Comparison of ENCODE assay signal across 26 mouse cellular contexts in the genomic region with DNA sequence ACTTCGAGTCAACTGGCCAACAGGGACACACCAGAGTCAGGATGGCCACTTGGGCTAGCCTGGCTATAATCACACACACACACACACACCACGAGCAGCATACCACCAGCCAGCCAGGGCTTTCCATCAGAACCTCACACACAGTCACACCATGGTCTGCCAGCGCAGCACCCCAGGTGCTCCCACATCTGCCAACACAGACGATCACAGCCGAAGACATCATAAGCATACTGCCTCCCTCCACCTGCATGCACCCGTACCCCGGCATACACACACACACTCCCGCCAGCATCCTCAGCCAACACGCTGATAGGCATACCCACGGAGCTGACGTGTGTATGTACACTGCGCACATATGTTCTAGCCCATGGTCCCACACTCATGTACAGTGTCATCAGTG. TPM values are rescaled to one million over a fixed set of nuclear protein-coding genes. Genes with fewer than 3 reads are reported as not detected.
A peak's percentile ranks its signal among the peaks of the same experiment; 100 is the strongest.
DNase-seq lines count a peak whose midpoint lies in the region; ATAC-seq lines count a peak whose summit lies in the region.
"Had no signal": no experiment of that assay in that cellular context is flagged by ENCODE, and none has a peak within 500 bp of the region (broad histone marks: within the 10 kb centered on the region; RNA-seq: fewer than 3 reads in every experiment).

No protein-coding gene starts in this region.

- H3K27ac ChIP-seq in heart, embryonic 16.5 days (ENCODE audit: low read length) = peak overlapping the region; percentile 39; the same call in 1 of the 2 replicates
- H3K27ac ChIP-seq in midbrain, embryonic 10.5 days (replicated peaks) = peak overlapping the region; percentile 77; the same call in 1 of the 2 replicates
- H3K27ac ChIP-seq in midbrain, embryonic 13.5 days = no peak overlapping the region
- H3K27ac ChIP-seq in embryonic facial prominence, embryonic 10.5 days (replicated peaks) = no peak overlapping the region
- H3K27ac ChIP-seq: gastrocnemius, adult 2 months; limb, embryonic 12.5 days; neural tube, embryonic 15.5 days had no signal

- H3K9me3 ChIP-seq in heart, embryonic 16.5 days (replicated peaks; ENCODE audit: control insufficient read depth, low read length) = no peaks in the 10 kb centered on the region; the same call in 1 of the 2 replicates
- H3K9me3 ChIP-seq in midbrain, embryonic 10.5 days (replicated peaks) = no peaks in the 10 kb centered on the region
- no peaks in the 10 kb centered on the region for H3K9me3 ChIP-seq in midbrain, embryonic 13.5 days
- no peaks in the 10 kb centered on the region for H3K9me3 ChIP-seq in embryonic facial prominence, embryonic 10.5 days
- H3K9me3 ChIP-seq: limb, embryonic 12.5 days; neural tube, embryonic 15.5 days had no signal

- 76% methylated on average over 12 of the region's 12 CpGs for WGBS in heart, embryonic 16.5 days
- WGBS in midbrain, embryonic 10.5 days = 94% methylated on average over 12 of the region's 12 CpGs
- 89% methylated on average over 12 of the region's 12 CpGs for WGBS in midbrain, embryonic 13.5 days
- 91% methylated on average over 12 of the region's 12 CpGs for WGBS in embryonic facial prominence, embryonic 10.5 days

- H3K4me1 ChIP-seq in heart, embryonic 16.5 days (ENCODE audit: control insufficient read depth, insufficient read depth, low read length) = peaks cover 41% of the 10 kb centered on the region
- H3K4me1 ChIP-seq in midbrain, embryonic 10.5 days = peaks cover 91% of the 10 kb centered on the region
- H3K4me1 ChIP-seq in midbrain, embryonic 13.5 days (replicated peaks) = peaks cover 79% of the 10 kb centered on the region
- H3K4me1 ChIP-seq in embryonic facial prominence, embryonic 10.5 days = peaks cover 72% of the 10 kb centered on the region

- H3K9ac ChIP-seq in heart, embryonic 16.5 days (ENCODE audit: low read length) = peak overlapping the region; percentile 44; the same call in 1 of the 2 replicates
- H3K9ac ChIP-seq in midbrain, embryonic 13.5 days (replicated peaks) = no peak overlapping the region
- H3K9ac ChIP-seq: limb, embryonic 12.5 days; lung, embryonic 14.5 days; neural tube, embryonic 15.5 days had no signal

- no peaks in the 10 kb centered on the region for H3K36me3 ChIP-seq in heart, embryonic 16.5 days (ENCODE audit: control insufficient read depth, insufficient read depth)
- H3K36me3 ChIP-seq in midbrain, embryonic 10.5 days = no peaks in the 10 kb centered on the region
- no peaks in the 10 kb centered on the region for H3K36me3 ChIP-seq in midbrain, embryonic 13.5 days
- no peaks in the 10 kb centered on the region for H3K36me3 ChIP-seq in embryonic facial prominence, embryonic 10.5 days (replicated peaks)
- H3K36me3 ChIP-seq: limb, embryonic 12.5 days; neural tube, embryonic 15.5 days had no signal

- ATAC-seq in heart, embryonic 16.5 days (replicated peaks; ENCODE audit: extremely low read depth, insufficient read depth, low FRiP score) = no peak
- no peak for ATAC-seq in midbrain, embryonic 13.5 days
- ATAC-seq: CD4-positive, CD25-positive, alpha-beta regulatory T cell, adult 4 months; forebrain, embryonic 16.5 days had no signal

- H3K4me3 ChIP-seq in heart, embryonic 16.5 days (ENCODE audit: low read length) = no peak overlapping the region
- no peak overlapping the region for H3K4me3 ChIP-seq in midbrain, embryonic 10.5 days
- no peak overlapping the region for H3K4me3 ChIP-seq in midbrain, embryonic 13.5 days (replicated peaks)
- no peak overlapping the region for H3K4me3 ChIP-seq in embryonic facial prominence, embryonic 10.5 days
- H3K4me3 ChIP-seq: erythroblast, embryonic 14.5 days; gastrocnemius, adult 2 months; limb, embryonic 12.5 days; myocyte; neural tube, embryonic 15.5 days had no signal

- H3K27me3 ChIP-seq in heart, embryonic 16.5 days (ENCODE audit: control insufficient read depth, insufficient read depth, low read length) = no peaks in the 10 kb centered on the region
- H3K27me3 ChIP-seq in midbrain, embryonic 10.5 days (ENCODE audit: low read depth, poor library complexity, severe bottlenecking) = peaks cover 59% of the 10 kb centered on the region
- no peaks in the 10 kb centered on the region for H3K27me3 ChIP-seq in midbrain, embryonic 13.5 days
- H3K27me3 ChIP-seq in embryonic facial prominence, embryonic 10.5 days (replicated peaks; ENCODE audit: low read depth, poor library complexity, severe bottlenecking) = peaks cover 79% of the 10 kb centered on the region
- H3K27me3 ChIP-seq: neural tube, embryonic 15.5 days had no signal

- DNase-seq in adrenal gland, postnatal 25 days = peak; percentile 0
- no peak for DNase-seq in adrenal gland, postnatal 36 days
- DNase-seq in heart, adult 11 months = no peak
- DNase-seq in midbrain, embryonic 10.5 days (ENCODE audit: low spot score) = no peak
- DNase-seq in embryonic facial prominence, embryonic 10.5 days (ENCODE audit: low spot score) = no peak
- no peak for DNase-seq in layer of hippocampus, postnatal 10 days (ENCODE audit: low spot score in 2 of 2)
- DNase-seq: cerebellum, adult 11 months; cerebellum, postnatal 25 days; gastrocnemius, adult 2 months; heart, adult 18-20 months; kidney, adult 9 months; kidney, postnatal 36 days; layer of hippocampus, adult 9-11 months; lung, embryonic 14.5 days; lung, postnatal 4 days; midbrain, embryonic 14.5 days had no signal

- H3K4me2 ChIP-seq in heart, embryonic 16.5 days (ENCODE audit: low read depth, low read length) = no peak overlapping the region
- H3K4me2 ChIP-seq in midbrain, embryonic 13.5 days (replicated peaks) = no peak overlapping the region
- H3K4me2 ChIP-seq: limb, embryonic 12.5 days; lung, embryonic 14.5 days; neural tube, embryonic 15.5 days had no signal

RNA-seq across cellular contexts. Expression of a gene that starts 6.1 kb away (rescaled TPM):
- total RNA-seq in adrenal gland, postnatal 25 days (2021) = 12.7 and 16.1 TPM in 2 replicates
- total RNA-seq in adrenal gland, postnatal 36 days (2021) = 10 to 100 TPM; 12.8 to 13.3 TPM
- polyA plus RNA-seq in heart, embryonic 16.5 days (2015; fragmentation: Nextera tagmentation; extraction: Ambion mirVana) = 7.0 and 8.5 TPM in 2 replicates
- polyA plus RNA-seq in midbrain, embryonic 10.5 days (2016; fragmentation: Nextera tagmentation; extraction: Ambion mirVana) = 12.8 and 16.8 TPM in 2 replicates
- 41.9 and 43.9 TPM in 2 replicates for polyA plus RNA-seq in midbrain, embryonic 13.5 days (2015; fragmentation: Nextera tagmentation; extraction: Ambion mirVana)
- polyA plus RNA-seq in embryonic facial prominence, embryonic 10.5 days (2016; fragmentation: Nextera tagmentation; extraction: Ambion mirVana) = 23.5 and 23.7 TPM in 2 replicates
- total RNA-seq in layer of hippocampus, postnatal 10 days (2021) = 10 to 100 TPM; 65.4 to 66.8 TPM

RNA-seq across cellular contexts. Expression of a gene that starts 31.1 kb away (rescaled TPM):
- not detected in 2 replicates for total RNA-seq in adrenal gland, postnatal 25 days (2021)
- not detected for total RNA-seq in adrenal gland, postnatal 36 days (2021)
- not detected in 2 replicates for polyA plus RNA-seq in heart, embryonic 16.5 days (2015; fragmentation: Nextera tagmentation; extraction: Ambion mirVana)
- polyA plus RNA-seq in midbrain, embryonic 10.5 days (2016; fragmentation: Nextera tagmentation; extraction: Ambion mirVana) = not detected in 2 replicates
- not detected in 2 replicates for polyA plus RNA-seq in midbrain, embryonic 13.5 days (2015; fragmentation: Nextera tagmentation; extraction: Ambion mirVana)
- polyA plus RNA-seq in embryonic facial prominence, embryonic 10.5 days (2016; fragmentation: Nextera tagmentation; extraction: Ambion mirVana) = not detected in 2 replicates
- total RNA-seq in layer of hippocampus, postnatal 10 days (2021) = not detected
- total RNA-seq: adrenal gland, adult 18-20 months; gastrocnemius, adult 2 months; heart, adult 18-20 months; MEL had no signal
- polyA plus RNA-seq: CD4-positive, CD25-positive, alpha-beta regulatory T cell, adult 4 months; erythroblast, embryonic 14.5 days; forebrain, embryonic 16.5 days; limb, embryonic 12.5 days; lung, embryonic 14.5 days; midbrain, embryonic 14.5 days; myocyte; neural tube, embryonic 15.5 days had no signal

Comparison
In these comparisons a context has a peak if more than half of its experiments do, and no peak if none do; other contexts are left out.
1. H3K27ac ChIP-seq: peak in heart, embryonic 16.5 days (single experiment) and midbrain, embryonic 10.5 days (single experiment); none in midbrain, embryonic 13.5 days (single experiment) and embryonic facial prominence, embryonic 10.5 days (single experiment).